Mouse (Mus musculus): ENCODE measurements around the gene Vegfd.

The Vegfd gene

DNA sequence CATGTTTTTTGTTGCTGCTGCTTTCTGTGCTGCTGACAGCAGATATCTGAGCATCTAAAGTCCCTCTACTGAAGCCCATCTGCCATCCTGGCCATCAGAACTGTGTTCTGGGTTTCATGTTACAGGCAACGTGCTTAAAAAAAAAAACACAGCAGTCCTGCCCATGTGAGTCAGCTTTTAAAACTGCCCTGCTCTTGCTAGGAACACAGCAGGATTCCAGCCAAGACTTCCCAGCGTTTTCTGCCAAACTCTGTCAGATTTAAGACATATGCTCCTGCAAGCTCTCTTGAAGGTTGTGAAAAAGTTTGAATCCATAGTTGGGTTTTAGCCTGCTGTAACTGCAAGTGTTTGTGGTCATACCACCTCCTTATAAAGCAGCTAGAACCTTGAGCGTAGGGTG lies at the start of gene Vegfd:
Gene Vegfd (plus strand): TSS at position 298 of the 400 bp plus-strand sequence.
- no peak for DNase-seq (ENCODE audit: extremely low read depth, low read depth, low spot score)

DNA sequence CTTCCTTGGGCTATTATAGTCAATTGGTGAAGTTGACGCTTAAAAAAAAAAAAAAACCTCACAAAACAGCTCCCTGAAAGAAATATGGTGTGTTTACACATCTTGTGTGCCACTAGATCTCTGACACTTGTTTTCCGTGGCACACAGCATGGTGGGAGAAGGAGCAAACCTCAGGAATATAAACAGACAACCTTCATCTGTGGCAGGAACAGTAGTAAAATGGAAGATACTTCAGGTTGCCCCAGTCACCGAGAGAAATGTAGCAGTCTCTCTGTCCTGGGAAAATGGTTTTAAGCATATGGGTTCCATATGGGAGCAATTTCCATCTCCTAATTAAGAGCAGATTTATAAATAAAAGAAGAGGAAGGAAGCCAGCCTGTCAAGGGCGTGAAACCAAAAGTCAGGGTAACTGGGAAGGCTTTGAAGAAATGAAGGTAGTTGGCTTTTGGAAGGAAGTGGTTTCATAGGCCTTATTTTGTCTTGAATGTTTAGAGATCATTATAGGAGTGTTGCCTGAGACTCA lies 49.7 kb upstream of the Vegfd start:
- no peak for DNase-seq (ENCODE audit: extremely low read depth, low read depth, low spot score)

DNA sequence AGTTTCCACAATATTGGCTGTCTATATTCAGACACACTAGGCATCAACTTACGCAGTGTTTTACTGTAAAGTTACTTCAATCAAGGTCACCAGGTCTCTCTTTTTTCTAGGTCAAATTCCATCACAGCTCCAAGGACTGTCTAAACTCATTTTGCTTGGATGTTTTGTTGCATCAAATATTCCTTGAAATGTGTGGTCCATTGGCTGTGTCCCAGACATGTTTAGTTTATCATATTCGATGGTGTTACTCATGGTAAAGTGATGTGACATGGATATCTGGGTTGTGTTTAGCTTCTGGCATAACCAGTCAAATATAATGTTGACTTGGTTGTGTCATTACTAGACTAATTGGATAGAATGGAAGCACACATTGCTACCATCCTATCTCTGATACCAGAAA lies 42.8 kb upstream of the Vegfd start:
- DNase-seq (ENCODE audit: extremely low read depth, low read depth, low spot score), result no peak

DNA sequence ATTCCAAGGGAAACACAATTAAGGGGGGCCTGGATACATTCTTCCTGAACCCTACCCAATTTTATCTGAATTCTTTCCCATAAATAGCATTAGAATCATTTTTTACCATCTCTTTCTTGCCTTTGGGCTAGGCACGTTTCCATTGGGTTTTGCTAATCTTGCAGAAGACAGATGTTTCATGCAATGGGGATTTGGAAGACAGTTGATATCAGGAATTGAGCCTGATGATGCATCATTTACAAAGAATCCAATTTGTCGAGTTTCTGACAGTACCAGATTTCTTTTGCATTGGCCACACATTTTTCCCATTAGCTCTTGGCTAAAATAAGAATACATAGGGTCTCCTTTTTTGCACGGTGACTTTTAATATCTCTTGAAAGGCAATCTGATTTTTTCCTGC lies 42.4 kb upstream of the Vegfd start:
- DNase-seq (ENCODE audit: extremely low read depth, low read depth, low spot score), result no peak

DNA sequence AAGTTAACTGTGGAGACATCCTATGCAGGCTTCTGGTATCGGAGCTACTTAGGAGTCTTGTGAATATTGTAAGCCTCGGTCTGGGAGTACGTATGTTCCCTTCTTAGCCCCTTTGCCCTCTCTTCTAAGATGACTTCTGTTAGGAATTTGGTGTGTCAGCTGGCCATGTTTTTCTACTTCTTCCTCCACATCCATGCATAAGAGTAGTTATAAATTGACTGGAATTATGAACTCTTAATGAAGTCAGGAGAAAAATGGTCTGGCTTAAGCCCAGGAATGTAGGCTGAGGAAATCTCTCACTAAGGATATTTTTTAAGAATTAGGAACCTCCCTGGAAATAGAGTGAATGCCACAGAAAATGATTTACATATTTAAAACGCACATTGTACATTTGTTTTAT lies 34.6 kb upstream of the Vegfd start:
- DNase-seq (ENCODE audit: extremely low read depth, low read depth, low spot score), result no peak

DNA sequence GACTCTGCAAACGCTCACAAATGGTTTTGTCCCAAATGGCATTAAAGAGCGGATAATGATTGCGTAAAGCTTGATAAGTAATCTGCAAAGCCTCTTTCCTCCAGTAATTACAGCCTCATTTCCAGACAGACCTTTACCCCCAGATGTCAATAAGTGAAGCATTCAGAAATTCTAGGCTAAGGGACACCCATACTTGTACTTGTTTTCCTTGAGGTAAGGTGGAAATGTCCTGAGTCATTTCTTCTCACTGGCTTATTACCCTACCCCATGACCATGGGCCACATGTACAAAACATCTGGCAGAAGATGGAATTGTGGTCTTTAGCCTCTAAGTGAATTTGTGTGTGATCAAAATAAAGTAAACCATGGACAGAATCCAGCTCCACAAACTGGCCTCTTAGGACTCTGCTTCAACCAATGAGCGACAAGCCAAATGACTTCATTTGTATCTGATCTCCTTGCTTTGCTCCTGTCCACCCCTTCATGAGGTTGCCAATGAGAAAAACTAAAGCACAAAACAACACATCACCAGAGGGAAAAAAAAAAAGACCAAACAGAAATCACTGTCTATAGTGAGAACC lies 27.7 kb upstream of the Vegfd start:
- DNase-seq (ENCODE audit: extremely low read depth, low read depth, low spot score), result no peak

DNA sequence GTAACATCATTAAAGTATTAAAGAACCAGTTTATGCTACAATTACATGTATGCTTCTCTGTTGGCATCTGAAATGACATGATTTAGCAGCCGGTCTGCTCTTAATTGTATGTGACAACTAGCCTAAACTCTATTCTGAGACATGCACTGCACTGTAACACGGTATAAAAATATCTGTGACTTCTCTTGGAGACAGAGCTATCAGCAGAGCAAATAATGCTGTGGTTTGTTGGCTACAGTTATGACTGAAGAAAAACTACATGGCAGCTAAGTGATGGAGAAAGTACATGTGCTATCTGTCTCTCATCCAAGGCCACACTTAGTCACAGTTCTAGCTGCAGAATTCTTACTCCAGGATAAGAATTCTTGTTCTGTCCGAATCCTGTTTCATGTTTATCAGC lies 24.2 kb upstream of the Vegfd start:
- DNase-seq (ENCODE audit: extremely low read depth, low read depth, low spot score), result no peak

DNA sequence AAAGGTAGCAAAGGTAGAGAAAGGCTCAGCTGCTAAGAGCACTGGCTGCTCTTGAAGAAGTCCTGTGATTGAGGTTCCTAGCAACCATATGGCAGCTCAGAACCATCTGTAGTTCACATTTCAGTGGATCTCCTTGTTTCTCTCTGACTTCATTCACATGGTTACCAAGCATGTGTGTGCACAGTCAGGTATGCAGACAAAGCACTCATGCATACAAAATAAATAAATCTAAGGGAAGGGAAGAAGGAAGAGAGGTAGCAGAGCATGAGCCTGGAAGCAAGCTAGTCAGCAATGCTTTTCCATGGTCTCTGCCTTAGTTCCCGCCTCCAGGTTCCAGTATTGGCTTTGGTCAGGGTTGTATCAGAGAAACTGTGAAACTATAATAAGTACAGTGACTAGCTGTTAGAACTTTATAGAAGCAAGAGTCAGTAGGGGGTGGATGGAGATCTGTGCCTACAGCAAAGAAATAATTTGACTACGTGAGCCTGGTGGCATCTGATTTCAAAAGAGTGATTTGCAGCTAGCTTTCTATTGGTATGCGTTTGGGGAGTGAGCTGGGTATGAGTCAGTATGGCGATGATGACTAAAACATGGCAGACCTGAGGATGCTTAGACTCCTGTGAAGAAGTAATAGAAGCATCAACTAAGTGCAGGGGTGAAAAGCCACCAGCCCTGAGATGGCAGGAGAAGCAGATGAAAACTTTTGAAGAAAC lies 7.9 kb upstream of the Vegfd start:
- no peak for DNase-seq (ENCODE audit: extremely low read depth, low read depth, low spot score)

DNA sequence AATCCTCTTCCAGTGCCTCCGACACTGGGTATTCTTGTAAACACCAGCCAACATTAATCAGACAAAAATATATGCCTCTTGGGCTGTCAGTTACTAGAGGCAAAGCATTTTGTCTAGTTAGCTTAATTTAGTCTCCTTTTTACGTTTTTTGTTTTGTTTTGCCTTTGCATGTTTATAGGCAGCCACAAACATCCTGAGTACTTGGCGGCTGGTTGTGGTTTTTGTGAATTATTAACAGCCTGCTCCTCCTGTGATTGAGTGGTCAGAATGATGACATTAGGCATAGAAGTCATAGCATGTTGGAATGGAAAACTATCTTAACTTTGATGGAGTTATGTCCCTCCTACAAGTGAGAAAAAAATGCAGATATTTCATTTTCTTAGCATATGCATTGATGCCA lies 2.6 kb upstream of the Vegfd start:
- no peak for DNase-seq (ENCODE audit: extremely low read depth, low read depth, low spot score)

DNA sequence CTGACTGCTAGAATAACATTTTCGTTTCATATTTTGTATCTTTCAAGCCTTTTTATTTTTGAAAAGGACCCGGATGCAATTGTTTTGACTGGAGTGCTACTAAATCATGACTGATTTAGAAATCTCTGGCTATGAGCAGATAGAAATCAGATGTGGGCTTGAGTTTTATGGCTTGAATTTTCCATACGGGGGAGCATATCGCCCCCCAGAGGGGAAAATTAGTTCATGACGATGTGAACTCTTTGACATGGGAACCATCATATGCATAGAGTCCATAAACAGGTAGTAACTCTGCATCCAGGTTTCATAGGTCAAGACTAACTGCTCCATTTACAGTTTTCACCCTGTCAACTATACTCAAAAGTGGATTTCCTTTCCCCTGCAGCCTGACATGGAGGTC lies 1.4 kb downstream of the Vegfd start:
- no peak for DNase-seq (ENCODE audit: extremely low read depth, low read depth, low spot score)

DNA sequence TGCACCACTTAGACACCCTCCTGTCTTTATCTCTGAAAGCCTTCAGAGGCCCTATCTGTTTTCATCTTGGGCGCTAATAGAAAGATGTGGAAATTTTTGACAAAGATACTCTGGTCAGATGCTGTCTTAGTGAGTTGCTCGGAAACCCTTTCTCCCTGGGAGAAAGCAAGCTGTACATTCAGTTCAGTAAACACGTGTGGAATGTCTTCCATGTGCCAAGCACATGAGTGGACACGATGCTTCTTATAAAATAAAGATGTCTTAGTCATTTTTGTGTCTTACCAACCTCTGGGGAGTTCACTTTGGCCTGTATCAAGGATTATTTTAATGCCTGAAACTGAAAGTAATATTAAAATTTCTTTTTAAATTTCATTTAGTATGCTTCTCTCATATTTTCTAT lies 6.5 kb downstream of the Vegfd start:
- DNase-seq (ENCODE audit: extremely low read depth, low read depth, low spot score), result no peak

DNA sequence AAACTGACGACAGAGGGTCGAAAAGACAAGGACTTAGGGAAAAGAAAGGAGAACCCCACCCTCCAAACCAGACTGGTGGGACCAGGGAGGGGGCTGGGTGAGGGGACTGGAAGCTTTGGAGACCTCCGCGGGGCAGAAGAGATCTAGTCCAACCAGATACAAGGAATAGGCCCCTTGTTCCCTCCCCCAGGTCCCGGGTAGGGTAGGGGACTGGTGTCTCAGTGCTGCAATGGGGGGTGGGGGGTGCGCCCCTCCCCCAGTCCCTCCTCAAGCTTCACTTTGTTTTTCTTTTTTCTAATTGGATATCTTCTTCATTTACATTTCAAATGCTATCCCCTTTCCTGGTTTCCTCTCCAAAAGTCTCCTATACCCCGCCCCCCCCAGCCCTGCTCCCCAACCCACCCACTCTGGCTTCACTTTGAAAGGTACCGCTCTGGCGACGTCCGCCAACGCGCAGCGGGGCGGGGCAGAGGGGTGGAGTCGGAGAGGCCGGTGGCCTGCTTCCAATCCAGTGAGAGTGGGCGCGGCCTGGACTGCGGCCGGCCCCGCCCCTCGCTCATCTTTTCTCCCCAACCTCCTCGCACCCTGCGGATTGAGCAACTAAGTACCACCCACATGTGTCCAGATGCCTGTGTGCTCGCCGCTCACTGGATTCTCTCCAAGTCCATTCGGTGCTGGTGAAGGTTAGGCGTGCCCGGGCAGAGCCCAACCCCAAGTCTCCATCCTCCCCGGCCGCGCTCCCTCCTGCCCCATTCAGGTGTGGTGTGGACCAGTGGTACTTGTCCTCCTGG lies 8.6 kb downstream of the Vegfd start:
- peak; percentile 45 for DNase-seq (ENCODE audit: extremely low read depth, low read depth, low spot score)

DNA sequence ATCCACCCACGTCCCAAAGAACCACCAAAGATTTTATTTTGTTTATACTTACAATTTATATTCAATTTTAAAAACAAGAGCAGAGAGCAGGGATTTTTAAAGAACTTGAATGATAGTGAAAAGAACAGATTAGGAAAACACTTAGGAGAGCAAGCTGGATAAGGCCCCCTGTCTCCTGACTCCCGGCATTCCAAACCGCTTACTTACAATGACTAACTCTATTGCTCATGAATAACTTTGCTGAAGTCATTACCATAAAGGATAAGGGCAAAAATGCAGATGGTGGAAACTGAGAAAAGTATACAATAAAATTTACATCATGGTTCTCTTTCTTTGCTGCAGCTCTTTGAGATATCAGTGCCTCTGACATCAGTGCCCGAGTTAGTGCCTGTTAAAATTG lies 20.9 kb downstream of the Vegfd start:
- no peak for DNase-seq (ENCODE audit: extremely low read depth, low read depth, low spot score)

DNA sequence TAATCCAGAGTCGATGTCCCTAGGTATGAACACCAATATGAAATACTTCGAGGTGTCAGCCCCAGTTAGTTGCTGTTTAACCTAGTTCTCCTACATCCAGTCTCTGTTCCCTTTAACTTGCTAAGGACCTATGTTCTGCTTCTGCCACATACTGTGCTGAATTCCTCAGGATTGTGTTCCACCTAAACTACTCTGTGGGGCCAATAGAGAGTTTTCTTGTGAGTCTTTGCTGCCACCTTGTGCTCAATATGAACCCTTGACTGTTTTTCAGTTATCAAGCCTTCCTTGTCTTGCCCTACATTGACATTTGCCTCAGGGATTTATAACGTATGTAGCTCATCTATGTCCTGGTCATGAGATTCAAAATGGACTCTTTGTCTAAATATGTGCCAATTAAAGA lies 25.3 kb downstream of the Vegfd start:
- no peak for DNase-seq (ENCODE audit: extremely low read depth, low read depth, low spot score)

DNA sequence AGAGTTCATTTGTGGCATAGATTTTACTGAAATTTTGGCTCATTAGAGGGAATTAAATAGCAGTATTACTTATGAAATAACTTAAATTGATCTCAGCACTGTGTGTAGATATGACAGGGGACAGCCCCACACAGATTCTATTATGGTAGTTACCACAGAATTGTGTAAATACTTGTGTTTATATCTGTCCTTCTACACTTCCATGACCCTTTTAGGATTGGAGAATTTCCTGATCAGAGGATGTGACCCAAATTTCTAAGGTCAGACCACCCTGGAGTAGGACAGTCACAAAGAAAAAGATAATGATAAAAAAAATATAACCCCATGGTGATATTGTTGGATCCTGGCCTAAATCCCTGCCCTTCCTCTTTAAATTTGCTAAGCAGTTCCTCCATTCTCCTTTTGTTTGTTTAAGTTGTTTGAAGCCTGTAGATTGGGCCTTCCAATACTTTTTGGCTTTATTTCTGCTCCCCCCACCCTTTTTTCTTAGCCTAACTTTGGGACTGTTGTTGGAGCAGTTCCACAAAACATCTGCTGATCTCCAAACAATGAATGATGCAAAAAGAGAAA lies 32.0 kb downstream of the Vegfd start:
- no peak for DNase-seq (ENCODE audit: extremely low read depth, low read depth, low spot score)

DNA sequence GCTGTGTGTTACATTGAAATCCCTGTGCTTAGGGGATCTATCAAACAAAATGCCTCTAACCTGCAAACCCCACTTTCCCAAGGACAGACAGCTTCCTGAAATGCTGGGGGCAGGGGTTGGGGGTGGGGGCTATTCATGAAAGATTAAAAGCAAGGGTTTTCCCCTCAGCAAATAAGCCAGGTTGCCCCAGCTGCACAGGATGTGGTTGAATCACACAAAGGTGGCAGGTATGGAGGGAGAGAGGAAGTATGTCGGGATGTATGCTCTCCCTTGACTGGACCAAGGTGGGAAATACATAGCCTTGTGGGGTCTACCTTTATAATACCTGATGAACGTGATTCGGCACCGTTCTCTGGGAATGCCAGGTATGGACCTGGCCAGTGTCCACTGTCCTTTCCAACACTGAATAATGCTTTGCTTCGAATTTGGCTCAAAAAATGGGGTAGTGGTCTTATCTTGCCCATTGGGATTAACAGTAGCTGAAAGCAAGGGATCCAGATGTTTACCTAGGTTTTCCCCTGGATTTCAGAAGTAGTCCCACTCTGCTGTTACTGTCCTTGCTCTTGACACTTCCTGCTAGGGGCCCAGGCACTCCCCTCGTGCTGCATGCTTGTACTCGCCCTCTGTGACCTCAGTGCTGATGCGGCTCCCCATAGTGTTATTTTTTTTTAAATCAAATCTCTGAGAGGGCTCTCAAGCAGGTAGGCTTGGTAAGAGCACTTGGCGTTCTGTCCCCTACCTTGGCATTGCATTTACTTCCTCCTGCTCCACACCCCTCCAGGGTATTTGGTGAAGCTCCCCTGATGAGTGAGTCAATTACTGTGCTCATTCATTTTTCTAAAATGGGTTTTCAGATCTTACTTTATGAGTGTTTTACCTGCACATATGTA lies 33.2 kb downstream of the Vegfd start:
- DNase-seq (ENCODE audit: extremely low read depth, low read depth, low spot score), result no peak

DNA sequence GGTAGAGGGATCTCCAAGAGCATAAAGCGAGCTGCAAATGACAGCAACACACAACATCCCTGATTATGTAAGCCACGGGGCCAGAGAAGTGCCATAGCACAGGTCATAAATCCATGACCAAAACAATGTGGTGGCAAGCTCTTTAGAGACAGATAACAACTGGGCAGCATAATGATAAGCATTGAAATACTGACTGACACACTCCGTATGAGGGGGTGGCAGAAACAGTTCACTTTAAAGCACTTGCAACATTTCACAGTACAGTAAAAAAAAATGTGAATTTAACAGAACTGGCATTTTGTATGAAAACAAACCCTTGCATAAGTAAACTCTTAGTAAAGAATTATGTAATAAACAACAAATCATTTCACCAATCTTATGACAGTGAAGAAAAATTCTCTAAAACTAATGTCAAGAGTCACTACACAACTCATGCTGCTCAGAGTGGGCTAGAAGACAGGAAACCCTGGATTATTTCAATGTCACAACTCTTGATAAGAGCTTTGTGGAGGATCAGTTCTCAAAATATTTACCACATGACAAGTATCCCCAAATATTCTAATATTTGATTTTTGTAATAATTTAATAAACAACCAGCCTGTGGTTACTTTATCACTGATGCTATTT lies 35.2 kb downstream of the Vegfd start:
- no peak for DNase-seq (ENCODE audit: extremely low read depth, low read depth, low spot score)

DNA sequence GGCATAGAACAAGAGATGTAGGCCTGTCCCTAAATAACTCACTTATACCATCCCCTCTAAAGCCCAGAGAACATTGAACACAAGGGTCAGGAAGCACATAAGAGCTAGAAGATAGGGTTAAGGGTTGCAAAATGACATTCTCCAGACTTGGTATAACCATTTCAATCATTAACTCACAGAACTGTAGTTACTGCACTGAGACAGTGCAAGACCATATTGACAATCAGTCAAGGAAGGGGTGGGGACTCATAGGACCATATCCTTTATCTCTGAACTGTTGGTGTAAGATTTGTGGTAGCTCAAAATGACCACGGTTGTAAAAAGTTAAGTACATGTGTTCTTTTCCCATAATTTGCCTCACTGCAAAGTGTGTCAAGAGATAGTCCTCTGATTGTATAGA lies 37.4 kb downstream of the Vegfd start:
- no peak for DNase-seq (ENCODE audit: extremely low read depth, low read depth, low spot score)

DNA sequence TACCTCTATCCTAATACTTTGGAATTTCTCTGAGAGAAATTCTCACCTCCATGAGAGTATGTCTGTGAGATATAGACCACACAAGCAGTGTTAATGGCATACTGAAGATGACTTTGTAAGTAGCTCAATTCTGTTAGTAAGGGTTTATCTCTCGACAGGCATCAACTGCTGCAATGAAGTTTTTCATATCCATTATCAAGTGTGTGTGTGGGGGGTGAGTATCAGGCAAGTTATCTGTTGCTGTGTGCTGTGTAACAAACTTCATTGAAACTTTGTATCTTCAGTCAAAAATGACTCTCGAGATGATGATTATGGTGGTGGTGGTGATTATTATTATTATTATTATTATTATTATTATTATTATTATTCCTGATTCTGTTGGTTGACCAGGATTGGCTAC lies 43.6 kb downstream of the Vegfd start:
- no peak for DNase-seq (ENCODE audit: extremely low read depth, low read depth, low spot score)

DNA sequence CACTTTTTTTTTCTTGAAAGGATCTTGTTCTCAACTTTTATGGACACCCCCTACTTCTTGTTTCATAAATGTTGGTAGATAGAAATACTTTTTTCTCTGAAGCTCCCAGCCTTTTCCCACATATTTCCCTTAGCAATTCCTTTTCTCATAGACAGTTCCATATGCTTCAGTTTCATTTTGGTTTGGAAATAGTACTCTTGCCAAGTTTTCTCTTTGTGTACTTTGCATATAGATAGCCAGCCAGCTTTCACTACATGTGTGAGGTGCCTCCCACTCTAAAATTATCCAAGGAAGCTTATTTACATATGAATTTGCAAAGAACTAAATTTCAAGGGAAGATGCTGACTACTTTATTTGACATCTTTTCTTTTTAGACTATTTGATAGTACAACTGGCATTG lies 44.8 kb downstream of the Vegfd start:
- DNase-seq (ENCODE audit: extremely low read depth, low read depth, low spot score), result no peak

Data from fat pad, adult 2 months (tissue).